Mouse (Mus musculus) ES-E14 (cell line): Measurements from ENCODE around the gene Rbms1. TPM values are rescaled to one million over a fixed set of nuclear protein-coding genes. Genes with fewer than 3 reads are reported as not detected.

ENCODE experiments used
- DNase-seq: peaks from one replicate; pipeline ENCODE4 v3.0.0-alpha.2; 2013; ENCODE audit warnings: low read depth, low spot score
- H3K27ac ChIP-seq: 2 replicates; pipeline ENCODE4 v1.5.1; 2012; ENCODE audit warnings: low read depth, mild to moderate bottlenecking, low read length, moderate library complexity, mixed read lengths; ENCODE audit not compliant: poor library complexity, insufficient read depth, severe bottlenecking
- H3K36me3 ChIP-seq: 2 replicates; pipeline ENCODE4 v1.6.1; 2012; ENCODE audit warnings: mild to moderate bottlenecking, low read length, moderate library complexity, mixed read lengths; ENCODE audit not compliant: control insufficient read depth, poor library complexity, insufficient read depth, severe bottlenecking
- H3K4me1 ChIP-seq, 2 experiments: fragments of 150-350 bp in 1 of 2; sonication (generic) in 1 of 2; 2 replicates each; pipeline ENCODE4 v1.6.1; 2012; ENCODE audit warnings: low read length in 2 of 2, mild to moderate bottlenecking in 1 of 2, mixed read lengths in 1 of 2; ENCODE audit not compliant: control insufficient read depth in 2 of 2, insufficient read depth in 2 of 2, poor library complexity in 1 of 2
- H3K4me3 ChIP-seq, 2 experiments: fragments of 150-350 bp in 1 of 2; sonication (generic) in 1 of 2; 2 replicates each; pipeline ENCODE4 v1.5.1; 2012; ENCODE audit warnings: low read length in 2 of 2, low read depth in 1 of 2, mild to moderate bottlenecking in 1 of 2, mixed read lengths in 1 of 2; ENCODE audit not compliant: insufficient read depth in 1 of 2, poor library complexity in 1 of 2, severe bottlenecking in 1 of 2
- H3K9ac ChIP-seq: 2 replicates; pipeline ENCODE4 v1.6.1; 2012; ENCODE audit warnings: low read depth, mild to moderate bottlenecking, low read length, mixed read lengths; ENCODE audit not compliant: poor library complexity, insufficient read depth, severe bottlenecking
- H3K9me3 ChIP-seq: fragments of 150-350 bp; sonication (generic); 2 replicates; pipeline ENCODE4 v1.6.1; 2012; ENCODE audit warnings: low read depth, mild to moderate bottlenecking, low read length; ENCODE audit not compliant: control insufficient read depth, insufficient read depth
- CHD2 ChIP-seq: IDR thresholded peaks from 2 replicates; pipeline ENCODE4 v1.6.1; 2014; ENCODE audit warnings: mild to moderate bottlenecking, low read depth, low read length, inconsistent platforms
- HCFC1 ChIP-seq: IDR thresholded peaks from 2 replicates; pipeline ENCODE4 v1.6.1; 2012; ENCODE audit warnings: low read length, inconsistent platforms, borderline replicate concordance; ENCODE audit not compliant: insufficient read depth
- MAFK ChIP-seq: IDR thresholded peaks from 2 replicates; pipeline ENCODE4 v1.6.1; 2014; ENCODE audit warnings: mild to moderate bottlenecking, low read depth, low read length, inconsistent platforms; ENCODE audit not compliant: insufficient read depth
- ZC3H11A ChIP-seq: IDR thresholded peaks from 2 replicates; pipeline ENCODE4 v1.6.1; 2012; ENCODE audit warnings: low read depth, mild to moderate bottlenecking, inconsistent platforms, low read length, borderline replicate concordance
- ZNF384 ChIP-seq: IDR thresholded peaks from 2 replicates; pipeline ENCODE4 v1.6.1; 2012; ENCODE audit warnings: low read depth, low read length, inconsistent platforms
- in situ Hi-C, 2 experiments: fragments of 600-800 bp; cut with MboI; formaldehyde crosslinking; loops; one replicate each; pipeline ENCODE4 v1.15.1; 2025; ENCODE audit warnings: low sequenced_read_pairs in 2 of 2, inconsistent platforms in 1 of 2; ENCODE audit not compliant: unreplicated experiment in 2 of 2
- total RNA-seq: library from RNA; depleted of rRNA; stranded (reverse); fragments of 300-350 nt; gene quantifications from 2 replicates; pipeline ENCODE4 v1.2.3, GENCODE M21; 2012

Rbms1 gene
- total RNA-seq, 1 experiment, result 45.6 TPM

DNA sequence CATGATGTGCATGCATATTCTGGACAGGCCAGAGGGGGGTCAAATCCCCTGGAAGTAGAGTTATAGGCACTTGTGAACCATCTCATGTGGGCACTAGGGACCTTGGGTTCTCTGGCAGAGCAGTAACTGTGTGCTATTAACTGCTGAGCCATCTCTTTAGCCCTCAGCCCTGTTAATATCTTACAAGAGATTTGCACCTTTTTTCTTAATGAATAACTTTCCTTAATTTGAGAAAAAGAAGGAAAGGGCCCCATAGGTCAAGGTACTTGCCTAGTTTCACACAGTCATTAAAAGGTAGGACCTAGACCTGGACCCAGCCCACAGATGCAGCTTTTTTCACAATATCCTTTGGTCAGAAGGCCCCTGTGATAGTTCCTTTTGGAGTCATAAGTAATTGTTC is 246.4 kb downstream of the Rbms1 start:
- H3K9ac ChIP-seq, result no peak overlapping the region
- no peaks in the 10 kb centered on the region; a peak in 1 of 4 replicates for H3K4me1 ChIP-seq
- no peaks in the 10 kb centered on the region for H3K36me3 ChIP-seq
- no peak overlapping the region for H3K4me3 ChIP-seq
- TF ChIP-seq MAFK, result no peak
- TF ChIP-seq HCFC1, result no peak
- no peak for TF ChIP-seq ZNF384
- TF ChIP-seq CHD2, result no peak
- no peak for TF ChIP-seq ZC3H11A
- DNase-seq, result no peak
- in situ Hi-C loops, result no loop called here
- H3K27ac ChIP-seq, result no peak overlapping the region
- H3K9me3 ChIP-seq, result no peaks in the 10 kb centered on the region

DNA sequence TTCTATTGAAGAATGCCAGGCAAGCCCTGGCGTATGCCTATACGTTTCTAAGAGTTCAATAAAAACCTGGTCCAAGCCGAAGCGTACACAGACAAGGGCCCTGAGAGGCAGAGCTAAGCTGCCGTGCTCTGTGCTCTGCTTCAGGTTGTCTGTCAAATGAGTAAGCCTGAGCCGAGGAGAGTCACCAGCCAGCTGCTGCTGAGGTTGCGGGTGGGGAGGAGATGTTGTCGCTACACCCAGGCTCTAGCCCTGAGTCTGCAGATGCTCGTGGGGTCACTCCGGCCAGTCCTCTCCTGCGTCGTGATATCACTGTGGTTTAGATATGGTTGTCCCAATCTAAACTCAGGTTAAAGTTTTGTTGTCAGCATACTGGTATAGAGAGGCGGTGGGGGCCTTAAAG is 247.2 kb downstream of the Rbms1 start:
- TF ChIP-seq CHD2 (no peak), MAFK (no peak), ZC3H11A (no peak), ZNF384 (no peak), HCFC1 (no peak)
- no peaks in the 10 kb centered on the region; a peak in 1 of 4 replicates for H3K4me1 ChIP-seq
- H3K36me3 ChIP-seq, result no peaks in the 10 kb centered on the region
- H3K27ac ChIP-seq, result no peak overlapping the region
- DNase-seq, result no peak
- H3K4me3 ChIP-seq, result no peak overlapping the region
- no peak overlapping the region for H3K9ac ChIP-seq
- in situ Hi-C loops, result no loop called here
- no peaks in the 10 kb centered on the region for H3K9me3 ChIP-seq

DNA sequence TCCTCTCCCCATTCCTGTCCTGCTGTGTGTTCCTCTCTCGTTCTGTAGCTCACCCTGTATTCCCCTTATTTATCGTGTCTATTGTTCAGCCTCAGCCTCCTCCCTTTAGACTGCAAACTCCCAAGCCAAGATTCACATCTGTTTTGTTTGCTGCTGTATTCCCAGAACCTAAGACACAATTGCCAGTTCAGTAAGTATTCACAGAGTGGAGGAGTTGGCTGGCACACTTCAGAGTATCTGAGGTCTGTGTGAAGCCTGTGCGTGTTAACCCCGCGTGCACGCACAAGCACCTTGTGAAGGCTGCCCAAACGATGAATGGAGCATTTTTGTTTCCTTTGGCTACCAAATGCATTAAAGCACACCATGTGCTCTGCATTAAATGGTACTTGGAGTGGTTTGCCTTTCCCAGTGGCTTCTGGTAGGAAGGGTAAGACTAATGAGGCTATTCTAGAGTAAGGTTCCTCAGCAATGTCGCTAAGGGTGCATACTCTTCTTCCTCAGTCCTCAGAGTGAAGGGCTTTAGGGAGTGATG is 248.0 kb downstream of the Rbms1 start:
- H3K4me3 ChIP-seq, result no peak overlapping the region
- DNase-seq, result no peak
- TF ChIP-seq ZC3H11A (no peak), MAFK (no peak), ZNF384 (no peak), HCFC1 (no peak)
- H3K27ac ChIP-seq, result no peak overlapping the region
- no peak overlapping the region for H3K9ac ChIP-seq
- no peaks in the 10 kb centered on the region for H3K4me1 ChIP-seq
- no peaks in the 10 kb centered on the region for H3K9me3 ChIP-seq
- in situ Hi-C loops, result no loop called here
- H3K36me3 ChIP-seq, result no peaks in the 10 kb centered on the region

DNA sequence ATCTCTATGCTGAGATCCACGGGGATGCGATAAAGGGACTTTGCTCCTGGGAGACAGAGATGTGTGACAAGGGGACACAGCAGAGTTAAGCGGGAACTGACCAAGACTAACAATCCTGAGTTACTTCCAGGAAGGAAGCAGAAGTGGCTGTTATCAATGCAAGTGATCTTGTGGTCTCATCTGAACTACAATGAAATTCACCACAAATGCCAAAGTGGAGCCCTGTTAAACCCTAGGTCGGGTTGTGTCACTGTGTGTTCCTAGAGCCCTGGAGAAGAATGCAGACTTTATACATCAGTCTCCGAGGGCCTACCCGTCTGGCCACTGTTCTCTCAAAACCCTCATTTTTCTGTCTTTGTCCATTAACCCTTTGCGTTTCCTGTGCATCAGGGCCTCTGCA is 248.5 kb downstream of the Rbms1 start:
- in situ Hi-C loops, result no loop called here
- TF ChIP-seq MAFK, result no peak
- TF ChIP-seq ZC3H11A, result no peak
- TF ChIP-seq ZNF384, result no peak
- TF ChIP-seq CHD2, result no peak
- TF ChIP-seq HCFC1, result no peak
- DNase-seq, result no peak
- H3K36me3 ChIP-seq, result no peaks in the 10 kb centered on the region
- no peaks in the 10 kb centered on the region for H3K4me1 ChIP-seq
- no peak overlapping the region for H3K4me3 ChIP-seq
- H3K9me3 ChIP-seq, result no peaks in the 10 kb centered on the region
- H3K27ac ChIP-seq, result no peak overlapping the region
- H3K9ac ChIP-seq, result no peak overlapping the region

DNA sequence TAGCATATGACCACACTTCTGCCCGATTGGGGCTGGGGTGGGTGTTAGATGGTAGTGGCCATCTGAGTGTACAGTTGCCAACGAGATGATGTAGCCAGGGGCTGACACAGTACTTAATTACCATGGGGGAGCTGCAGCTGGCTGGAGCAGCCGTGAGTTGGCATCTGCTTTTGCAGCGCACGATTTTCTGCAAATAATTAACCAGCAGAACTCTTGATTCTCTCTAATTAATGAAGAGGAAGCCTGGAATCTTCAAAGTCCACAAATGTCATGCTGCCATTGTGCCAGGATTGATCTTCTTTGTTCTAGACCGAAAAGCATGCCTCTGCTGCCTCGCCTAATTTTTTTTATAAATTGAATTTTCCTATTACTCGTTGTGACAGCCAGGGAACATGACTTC is 249.1 kb downstream of the Rbms1 start:
- TF ChIP-seq MAFK (no peak), HCFC1 (no peak), ZC3H11A (no peak), ZNF384 (no peak), CHD2 (no peak)
- no peak overlapping the region for H3K27ac ChIP-seq
- no peak for DNase-seq
- H3K9me3 ChIP-seq, result no peaks in the 10 kb centered on the region
- no peak overlapping the region for H3K4me3 ChIP-seq
- no peaks in the 10 kb centered on the region for H3K4me1 ChIP-seq
- in situ Hi-C loops, result no loop called here
- H3K9ac ChIP-seq, result no peak overlapping the region
- H3K36me3 ChIP-seq, result no peaks in the 10 kb centered on the region
